Mouse (Mus musculus) lung, adult 18-20 months (tissue): ENCODE data around the gene Tescl.

Experiments used
- DNase-seq, 2 experiments: peaks; one replicate each; pipeline ENCODE4 v3.0.0; 2022; ENCODE audit warnings: mixed read lengths in 2 of 2

Tescl gene

GRCm38 (mm10) chr7:24361001-24361400, 27.3 kb upstream of the Tescl start:
- no peak for DNase-seq

GRCm38 (mm10) chr7:24359269-24359668, 25.5 kb upstream of the Tescl start:
- DNase-seq, result no peak

- no peak for DNase-seq
Observed at GRCm38 (mm10) chr7:24357899-24358298, 24.2 kb upstream of the Tescl start.

GRCm38 (mm10) chr7:24356081-24356480, 22.3 kb upstream of the Tescl start:
- DNase-seq, result no peak

- no peak for DNase-seq
Observed at GRCm38 (mm10) chr7:24355646-24356045, 21.9 kb upstream of the Tescl start.

- DNase-seq, result no peak
Observed at GRCm38 (mm10) chr7:24348896-24349295, 15.2 kb upstream of the Tescl start, which contains the start of gene Lypd5. TSS of gene Lypd5 (plus strand) at chr7:24349196.

GRCm38 (mm10) chr7:24346444-24346843, 12.7 kb upstream of the Tescl start:
- no peak for DNase-seq

GRCm38 (mm10) chr7:24343701-24344272, 10.1 kb upstream of the Tescl start:
- no peak for DNase-seq

- no peak for DNase-seq
Observed at GRCm38 (mm10) chr7:24338241-24338640, 4.5 kb upstream of the Tescl start.

GRCm38 (mm10) chr7:24335699-24336309, 2.1 kb upstream of the Tescl start:
- DNase-seq, result peak; percentile 53 to 69

GRCm38 (mm10) chr7:24327281-24327975, 6.3 kb downstream of the Tescl start:
- peak; percentile 73 to 80 for DNase-seq

GRCm38 (mm10) chr7:24326273-24327135, 7.2 kb downstream of the Tescl start:
- DNase-seq, result peak; percentile 35 to 63

GRCm38 (mm10) chr7:24325675-24326128, 8.0 kb downstream of the Tescl start:
- peak; percentile 19 to 44 for DNase-seq

- DNase-seq, result peak; percentile 46 to 62
Observed at GRCm38 (mm10) chr7:24325197-24325596, 8.5 kb downstream of the Tescl start.

- DNase-seq, result no peak
Observed at GRCm38 (mm10) chr7:24322593-24322992, 11.1 kb downstream of the Tescl start.

GRCm38 (mm10) chr7:24318942-24319341, 14.8 kb downstream of the Tescl start:
- no peak for DNase-seq

GRCm38 (mm10) chr7:24316567-24317092, 17.1 kb downstream of the Tescl start, which contains the start of gene Zfp94:
TSS of gene Zfp94 (minus strand) at chr7:24316666.
- peak; percentile 97 for DNase-seq

- no peak for DNase-seq
Observed at GRCm38 (mm10) chr7:24315726-24316566, 17.8 kb downstream of the Tescl start.

- peak in 1 of 2 experiments; percentile 42 for DNase-seq
Observed at GRCm38 (mm10) chr7:24300771-24301282, 32.9 kb downstream of the Tescl start, which contains the start of gene Zfp61. TSS of gene Zfp61 (minus strand) at chr7:24301232.

GRCm38 (mm10) chr7:24299823-24300481, 33.8 kb downstream of the Tescl start:
- DNase-seq, result no peak
